Mouse (Mus musculus): ENCODE results near the gene Slc24a3.

The Slc24a3 gene

DNA sequence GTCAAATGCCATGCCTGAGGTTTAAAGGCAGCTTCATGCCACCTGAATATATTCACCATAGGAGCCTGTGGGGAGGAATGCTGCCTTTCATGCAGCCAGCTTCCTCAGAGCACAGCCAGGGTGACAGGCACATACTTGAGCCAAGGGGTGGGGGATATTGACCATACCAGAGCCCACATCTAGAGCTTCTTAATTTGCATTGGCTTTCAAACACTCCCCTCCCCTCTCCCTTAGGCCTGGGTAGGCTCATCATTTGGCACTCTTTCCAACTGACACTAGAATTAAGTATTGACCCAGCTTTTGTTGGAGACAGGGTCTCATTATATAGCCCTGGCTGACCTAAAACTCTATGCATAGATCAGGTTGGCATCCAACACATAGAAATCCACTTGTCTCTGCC, 453.2 kb downstream of the Slc24a3 start:
- in situ Hi-C loops (cut with MseI, MboI), result no loop called here

DNA sequence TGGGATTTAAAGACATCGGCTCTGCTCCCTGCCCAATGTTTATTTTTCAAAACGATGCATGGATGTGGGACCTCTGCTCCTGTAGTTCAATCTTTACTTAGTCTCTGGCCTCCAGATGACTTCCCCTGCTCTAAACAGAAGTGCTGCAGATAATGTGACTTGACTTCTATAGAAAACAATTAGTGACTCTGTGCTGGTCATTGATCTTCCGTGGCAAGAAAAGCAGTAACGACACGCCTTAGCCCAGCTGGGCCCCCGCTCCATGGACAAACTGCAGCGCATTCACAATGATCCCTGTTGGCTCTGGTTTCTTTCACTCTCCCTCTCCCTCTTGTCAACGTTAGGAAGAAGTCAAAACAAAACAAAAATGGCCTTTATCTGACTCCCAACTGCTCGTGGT, 453.6 kb downstream of the Slc24a3 start:
- in situ Hi-C loops (cut with MseI, MboI), result no loop called here

DNA sequence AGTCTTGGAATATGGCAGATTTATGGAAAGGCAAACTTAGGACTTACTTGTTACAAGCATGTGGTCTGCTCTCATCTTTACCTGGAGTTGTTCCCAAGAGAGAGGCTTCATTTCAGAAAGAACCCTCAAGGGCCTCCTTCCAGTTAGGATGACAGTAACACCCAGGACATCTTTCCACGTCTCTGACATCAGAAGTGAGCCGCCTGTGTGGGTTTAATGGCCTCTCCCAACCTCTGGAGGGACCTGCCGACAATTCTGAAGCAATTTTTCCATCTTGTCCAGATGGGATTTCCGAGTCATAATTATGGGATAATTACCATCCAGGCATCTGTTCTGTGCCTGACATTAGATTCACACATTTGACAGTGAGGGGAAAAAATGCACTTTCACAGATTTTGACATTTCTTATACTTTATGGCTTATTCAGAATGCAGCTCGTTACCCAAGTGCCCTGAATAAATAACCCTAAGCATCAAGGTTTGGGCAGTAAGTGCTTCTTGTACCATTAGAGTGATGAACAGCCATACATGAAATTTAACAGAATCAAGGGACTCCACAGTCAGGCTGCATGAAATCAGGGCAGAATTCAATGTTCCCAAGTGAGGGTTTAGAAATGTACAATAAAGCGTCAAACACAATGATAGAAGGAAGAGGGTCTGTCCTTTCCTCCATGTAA, 463.7 kb downstream of the Slc24a3 start:
- in situ Hi-C loops (cut with MseI, MboI), result no loop called here

DNA sequence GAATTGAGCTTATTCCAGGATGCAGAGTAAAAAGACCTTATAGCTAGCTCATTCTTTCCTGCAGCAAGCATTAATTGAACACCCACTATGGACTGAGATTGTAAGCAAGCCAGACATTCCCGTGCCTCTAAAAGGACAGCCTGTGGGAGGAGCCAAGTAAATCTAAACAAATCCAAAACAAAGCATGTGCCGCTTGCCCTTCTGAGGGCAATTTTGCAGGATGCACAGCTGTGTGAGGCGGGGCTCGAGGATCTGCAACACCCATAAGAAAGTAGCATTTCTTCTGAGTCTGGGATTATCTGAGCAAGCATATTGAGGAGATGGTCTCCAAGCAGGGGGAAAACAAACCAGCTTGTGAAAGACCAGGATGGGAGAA, 464.2 kb downstream of the Slc24a3 start:
- in situ Hi-C loops (cut with MseI, MboI), result no loop called here

DNA sequence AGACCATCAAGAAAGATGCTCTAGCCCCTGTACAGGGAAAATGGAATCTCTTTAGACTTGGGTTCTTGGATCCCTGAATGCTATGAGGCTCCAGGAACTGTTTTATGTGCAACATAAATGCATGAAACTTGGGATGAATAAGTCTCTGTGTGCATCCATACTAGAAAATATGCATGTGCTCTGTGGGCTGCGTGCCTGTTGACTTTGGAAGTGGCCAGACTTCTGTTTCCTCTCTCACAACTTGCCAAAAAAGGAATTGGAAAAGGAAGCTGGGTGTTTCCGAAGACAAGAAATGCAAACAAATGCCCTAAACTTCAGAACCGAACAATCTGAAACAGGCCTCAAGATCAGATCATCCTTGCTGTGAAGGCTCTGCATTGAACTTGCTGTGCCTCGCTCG, 466.3 kb downstream of the Slc24a3 start:
- in situ Hi-C loops (cut with MseI, MboI), result no loop called here

DNA sequence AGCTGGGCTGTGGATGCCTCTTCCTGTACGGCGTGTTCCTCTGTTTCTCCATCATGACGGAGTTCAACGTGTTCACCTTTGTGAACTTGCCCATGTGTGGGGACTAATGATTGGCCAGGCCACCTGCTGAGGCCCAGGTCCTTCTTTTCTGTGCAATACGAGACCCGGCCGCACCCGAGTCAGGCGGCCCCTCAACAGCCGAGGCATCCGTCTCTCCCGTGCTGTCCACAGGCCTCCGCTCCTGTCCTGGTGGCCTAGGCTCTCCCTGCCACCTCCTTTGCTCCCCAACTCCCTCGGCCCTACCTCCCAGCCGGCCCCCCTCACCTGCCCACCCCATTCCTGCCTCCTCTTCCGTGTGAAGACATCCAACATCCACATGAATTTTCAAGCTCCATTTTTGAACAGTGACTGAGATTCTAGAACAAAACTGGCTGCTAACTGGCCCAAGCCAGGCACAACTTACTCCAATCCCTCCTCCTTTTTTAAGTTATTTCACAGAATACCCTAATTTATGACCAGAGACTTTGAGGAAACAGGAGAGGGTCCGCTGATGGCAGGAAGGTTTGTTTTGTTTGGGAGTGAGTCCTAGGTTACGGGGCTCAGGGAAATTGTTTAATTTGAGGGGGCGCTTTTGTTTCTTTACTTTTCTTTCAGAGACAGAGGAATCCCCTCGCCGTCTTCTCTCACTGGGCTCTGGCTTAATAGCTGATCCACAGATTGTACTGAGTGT, 472.9 kb downstream of the Slc24a3 start:
- in situ Hi-C loops (cut with MseI, MboI), result no loop called here

DNA sequence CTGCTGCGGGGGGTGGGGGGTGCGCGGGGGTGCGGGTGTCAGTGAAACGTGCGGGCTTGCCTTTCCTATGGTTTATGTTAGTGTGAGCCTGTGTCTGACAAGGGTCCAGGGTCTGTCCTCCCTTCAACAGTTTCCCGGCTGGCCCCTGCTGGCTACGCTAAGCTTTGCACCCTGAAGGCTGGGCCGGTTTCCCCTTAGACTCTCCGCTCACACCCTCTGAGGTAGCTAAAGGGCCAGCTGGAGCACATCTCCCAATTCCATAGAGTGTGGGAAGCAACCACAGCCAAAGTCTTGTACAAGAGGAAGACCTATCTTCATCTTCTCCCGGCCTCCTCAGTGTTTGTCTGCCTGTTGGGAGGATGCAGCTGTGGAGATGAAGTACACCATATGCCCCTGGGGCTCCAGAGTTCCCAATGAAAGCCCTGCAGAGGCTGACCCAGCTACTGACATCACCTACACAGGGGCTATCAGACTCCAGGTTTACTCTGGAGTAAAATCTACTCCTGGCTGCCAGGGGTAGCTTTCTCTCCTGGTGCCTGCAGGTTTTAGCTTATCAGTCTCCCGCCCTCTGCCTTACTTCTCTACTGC, 487.9 kb downstream of the Slc24a3 start:
- in situ Hi-C loops (cut with MseI, MboI), result no loop called here

DNA sequence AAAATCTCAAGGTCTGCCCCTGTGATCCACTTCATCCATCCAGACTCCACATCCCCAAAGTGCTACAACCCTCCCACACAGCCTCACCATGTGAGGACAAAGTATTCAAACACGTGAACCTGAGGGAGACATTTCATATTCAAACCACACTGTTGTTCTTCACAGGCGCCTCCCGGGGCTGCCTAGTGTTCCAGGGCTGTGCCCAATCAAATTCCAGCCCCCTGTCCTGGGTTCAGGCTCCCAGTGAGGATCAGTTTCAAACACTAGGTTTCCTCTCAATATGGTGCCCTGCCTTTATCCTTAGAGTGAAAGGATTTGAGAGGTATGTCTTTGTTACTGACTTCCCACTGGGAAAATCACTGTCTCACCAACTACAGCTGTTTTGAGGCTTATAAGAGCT, 488.6 kb downstream of the Slc24a3 start:
- in situ Hi-C loops (cut with MseI, MboI), result no loop called here

DNA sequence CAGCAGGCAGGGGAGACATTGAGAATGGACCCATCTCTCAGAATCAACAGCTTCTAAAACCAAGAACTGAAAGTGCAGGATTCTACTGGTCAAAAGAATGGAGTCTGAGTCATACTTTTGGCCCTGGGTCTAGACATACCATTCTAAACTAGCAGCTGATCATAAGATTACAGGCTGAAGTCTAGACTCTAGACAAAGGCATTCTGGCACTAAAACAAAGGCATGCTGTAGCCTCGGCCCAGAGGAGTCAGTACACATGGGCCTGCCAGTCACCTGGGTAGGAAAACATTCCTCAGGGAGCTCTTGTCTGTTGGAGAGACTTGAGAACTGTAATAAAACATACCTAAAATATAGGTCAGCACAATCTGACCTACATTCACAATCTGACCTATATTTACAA, 489.2 kb downstream of the Slc24a3 start:
- in situ Hi-C loops (cut with MseI, MboI), result no loop called here

DNA sequence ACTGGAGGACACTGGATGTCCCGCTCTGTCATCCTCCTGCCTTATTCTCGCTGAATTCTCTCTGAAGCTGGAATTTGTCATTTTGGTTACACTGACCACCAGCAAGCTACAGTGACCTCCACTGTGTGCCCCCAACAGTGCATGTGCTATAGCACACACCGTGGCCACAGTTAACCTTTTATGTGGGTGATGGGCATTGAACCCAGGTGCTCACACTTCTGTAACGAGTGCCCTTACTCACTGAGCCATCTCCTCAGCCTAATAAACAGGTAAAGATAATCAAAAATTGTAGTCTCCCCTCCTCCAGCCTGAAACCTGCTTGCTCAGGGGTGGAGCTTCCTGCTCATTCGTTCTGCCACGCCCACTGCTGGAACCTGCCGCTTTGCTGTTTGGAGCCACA, 493.7 kb downstream of the Slc24a3 start:
- in situ Hi-C loops (cut with MseI, MboI), result no loop called here

DNA sequence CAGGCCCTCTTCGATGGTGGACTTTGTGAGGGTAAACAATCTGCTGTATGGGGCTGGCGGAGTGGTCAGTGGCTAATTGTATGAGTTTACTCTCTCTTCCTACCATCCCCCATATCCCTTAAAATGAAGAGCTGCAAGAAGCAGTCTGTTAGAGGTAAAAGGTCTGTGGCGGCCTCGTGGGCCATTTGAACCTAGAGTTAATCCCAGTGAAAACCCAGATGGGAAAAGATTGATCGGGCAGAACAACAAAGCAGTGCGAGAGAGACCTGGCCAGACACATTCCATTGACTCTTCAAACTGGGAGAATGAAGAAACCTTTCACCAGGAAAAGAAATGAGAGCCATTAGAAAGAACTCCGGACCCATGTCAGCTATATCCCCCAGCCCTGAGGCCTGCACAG, 496.3 kb downstream of the Slc24a3 start:
- in situ Hi-C loops (cut with MseI, MboI), result no loop called here

DNA sequence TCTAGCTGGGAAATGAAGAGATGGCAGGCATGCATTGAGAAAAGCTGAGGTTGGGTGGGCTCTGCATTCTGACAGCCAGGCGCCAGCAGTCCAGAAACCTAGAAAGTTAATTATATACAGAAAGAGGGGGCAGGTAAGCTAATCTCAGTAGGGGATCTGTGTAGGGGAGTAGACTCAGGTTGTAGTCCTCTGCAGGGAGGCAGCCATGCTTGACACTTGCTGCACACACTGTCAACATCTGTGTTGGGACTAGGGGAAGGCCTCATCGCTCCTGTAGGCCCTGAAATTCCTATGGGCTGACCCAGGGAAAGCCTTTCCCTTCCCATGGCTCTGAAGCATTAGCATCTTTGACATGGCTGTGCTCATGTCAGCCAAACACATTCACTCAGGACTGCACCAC, 496.8 kb downstream of the Slc24a3 start:
- in situ Hi-C loops (cut with MseI, MboI), result no loop called here

DNA sequence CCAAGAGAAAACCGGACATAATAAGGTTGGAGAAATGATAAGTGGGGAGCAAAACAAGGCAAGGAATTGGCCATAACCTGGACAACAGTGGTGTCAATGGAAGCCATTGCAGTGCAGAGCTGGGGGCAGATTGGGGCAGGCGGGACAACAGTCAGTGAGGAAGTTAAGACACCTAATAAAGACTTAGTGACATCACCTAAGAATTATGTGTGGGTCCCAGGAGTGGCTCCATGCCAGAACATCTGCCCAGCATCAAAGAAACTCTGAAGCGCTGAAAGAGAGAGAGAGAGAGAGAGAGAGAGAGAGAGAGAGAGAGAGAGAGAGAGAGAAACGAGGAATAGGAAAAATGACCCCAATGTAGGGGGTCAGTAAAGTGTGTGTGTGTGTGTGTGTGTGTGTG, 500.6 kb downstream of the Slc24a3 start:
- in situ Hi-C loops (cut with MseI, MboI), result no loop called here

DNA sequence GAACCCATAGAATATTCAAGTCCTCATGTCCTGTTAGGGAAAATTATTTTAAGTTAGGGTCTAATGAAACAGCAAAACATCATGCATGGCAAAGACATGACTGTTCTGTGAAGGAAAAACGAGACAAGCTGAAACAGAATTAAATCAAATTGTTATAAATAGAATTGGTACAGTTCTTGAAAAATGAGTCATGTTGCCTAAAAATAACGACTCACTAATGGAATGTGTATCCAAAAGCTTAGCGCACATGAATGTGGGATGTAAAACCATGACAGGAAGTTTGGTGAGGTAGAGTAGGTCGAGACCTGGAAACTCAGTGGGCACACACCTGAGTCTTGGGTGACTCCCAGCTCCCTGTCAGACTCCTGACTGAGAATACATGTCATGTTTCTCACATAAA, 502.6 kb downstream of the Slc24a3 start:
- in situ Hi-C loops (cut with MseI, MboI), result no loop called here

DNA sequence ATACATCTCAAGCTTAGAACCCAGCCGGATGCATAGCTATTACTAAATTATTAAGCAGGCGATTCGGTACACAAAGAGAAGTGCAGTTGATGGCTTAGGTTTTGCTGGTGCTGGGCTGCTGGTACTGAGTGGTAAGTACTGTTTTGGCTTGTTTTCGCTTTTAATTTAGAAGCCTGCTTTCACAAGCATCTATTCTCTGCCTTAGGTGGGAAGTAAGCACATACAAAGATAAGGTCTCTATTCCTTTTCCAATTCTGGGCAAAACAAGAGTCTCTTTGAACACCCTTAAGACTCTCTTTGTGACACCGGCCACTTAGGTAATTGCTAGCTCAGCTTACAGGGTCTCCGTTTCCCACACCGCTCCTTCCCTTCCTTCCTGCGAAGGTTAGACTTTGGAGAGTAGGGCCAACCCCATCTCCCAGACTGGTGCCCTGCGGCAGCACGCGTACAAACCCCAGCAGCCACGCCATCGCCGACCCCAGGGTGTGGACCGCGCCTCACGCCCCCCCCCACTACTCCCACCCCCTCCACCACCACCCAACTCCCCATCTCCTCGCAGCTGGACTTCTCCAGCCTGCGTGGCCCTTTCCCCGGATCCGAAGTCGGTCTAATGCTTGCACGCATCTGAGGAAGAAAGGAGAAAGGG, 507.1 kb downstream of the Slc24a3 start:
- in situ Hi-C loops (cut with MseI, MboI), result no loop called here

DNA sequence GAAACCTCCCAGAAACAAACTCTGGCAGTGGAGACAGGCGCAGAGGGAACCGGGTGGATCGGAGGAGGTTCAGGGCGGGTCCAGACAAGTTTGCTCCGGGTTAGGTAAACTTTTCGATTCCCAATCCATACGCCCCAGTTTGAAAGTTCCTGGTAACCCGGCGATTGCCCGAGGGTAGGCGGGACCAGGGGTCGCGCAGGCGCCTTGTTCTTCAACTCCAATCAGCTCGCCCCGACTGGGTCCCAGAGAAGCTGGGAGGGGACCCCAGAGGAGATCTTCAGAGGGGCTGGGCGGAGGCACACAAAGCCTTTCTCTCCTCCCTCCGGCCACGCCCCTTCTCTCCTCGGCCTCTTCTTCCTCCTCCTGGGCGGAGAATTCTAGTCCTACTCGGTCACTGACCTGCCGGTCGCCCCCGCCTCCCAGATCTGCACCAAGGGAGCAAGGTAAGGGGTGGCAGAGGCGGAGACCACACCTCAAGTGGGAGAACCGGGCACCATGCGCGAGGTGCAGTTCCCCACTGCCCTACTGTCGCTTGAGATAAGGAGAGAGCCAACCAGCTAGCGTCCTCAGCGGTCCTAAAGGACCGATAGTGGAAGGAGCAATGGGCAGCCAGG, 507.7 kb downstream of the Slc24a3 start, which contains the start of gene Rin2:
TSS of gene Rin2 (plus strand) at position 74 of the 614 bp plus-strand sequence.
- in situ Hi-C loops (cut with MseI, MboI), result no loop called here

DNA sequence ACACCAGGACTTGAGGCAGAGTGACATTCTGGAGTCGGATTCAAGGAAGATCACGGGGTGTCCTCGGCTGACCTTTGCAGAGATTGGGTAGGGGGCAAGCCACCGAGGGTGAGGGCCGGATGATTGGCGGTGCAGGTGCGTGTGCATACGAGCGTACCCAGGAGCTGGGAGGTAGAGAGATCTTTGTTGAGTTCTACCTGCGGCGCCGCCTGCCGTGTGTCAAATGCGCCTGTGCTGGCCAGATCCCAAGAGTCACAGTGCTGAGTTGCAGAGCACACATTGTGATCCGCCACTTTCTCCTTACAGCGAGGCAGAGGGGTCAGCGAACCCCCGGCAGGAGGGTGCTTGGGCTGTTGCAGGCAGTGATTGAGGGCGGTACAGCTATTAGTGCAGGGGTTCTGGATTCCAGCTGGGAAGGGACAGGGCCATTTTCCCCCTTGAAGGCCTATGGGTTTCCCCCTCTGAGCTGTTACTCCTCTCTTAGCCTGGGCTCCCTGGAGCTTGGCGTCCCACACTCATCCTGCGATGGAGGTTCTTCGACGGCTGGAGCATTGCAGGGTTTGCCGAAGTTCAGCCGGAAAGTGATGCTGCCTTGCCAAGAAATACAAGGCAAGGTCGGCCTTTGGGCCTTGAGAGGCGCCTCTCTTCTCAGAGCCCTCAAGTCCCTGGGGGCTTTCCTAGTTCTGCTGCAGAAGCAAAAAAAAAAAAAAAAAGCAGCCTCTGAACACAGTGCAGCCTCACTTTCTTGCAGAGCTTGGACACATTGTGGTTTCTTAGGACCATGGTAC, 508.4 kb downstream of the Slc24a3 start:
- in situ Hi-C loops (cut with MseI, MboI), result no loop called here

DNA sequence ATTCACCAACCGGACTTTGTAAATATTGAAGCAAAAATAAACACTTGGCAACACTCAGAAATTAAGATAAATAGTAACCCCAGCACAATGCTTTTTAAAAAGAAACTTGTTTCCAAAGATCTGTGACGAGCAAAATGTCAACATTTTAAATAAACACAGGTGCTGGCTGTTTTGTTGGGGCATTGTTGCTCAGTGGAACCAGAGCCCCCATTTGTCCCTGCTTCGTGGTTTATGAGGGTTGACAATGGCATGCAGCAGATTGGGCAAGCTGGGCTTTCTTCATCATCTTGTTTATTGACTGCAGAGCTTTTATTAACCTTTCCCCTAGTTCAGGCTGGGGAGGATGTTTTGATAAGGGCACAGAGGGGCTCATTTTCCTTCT, 509.0 kb downstream of the Slc24a3 start:
- in situ Hi-C loops (cut with MseI, MboI), result no loop called here

DNA sequence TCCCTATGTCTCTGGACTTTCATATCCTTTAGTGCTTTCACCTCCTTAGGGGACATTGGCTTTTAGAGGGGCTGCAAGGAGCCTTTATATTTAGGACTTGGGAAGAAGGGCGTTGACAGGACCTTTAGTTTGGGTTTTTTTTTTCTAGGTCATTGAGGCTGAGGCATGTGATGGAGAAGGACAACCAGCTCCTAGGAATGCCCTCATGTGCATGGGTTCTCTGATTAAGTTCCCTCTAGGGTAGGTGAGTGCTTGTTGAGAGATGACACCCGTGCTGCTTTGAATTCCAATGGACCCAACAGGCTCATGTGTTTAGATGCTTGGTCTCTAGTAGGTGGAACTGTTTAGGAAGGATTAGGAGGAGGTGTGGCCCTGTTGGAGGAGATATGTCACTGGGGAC, 509.4 kb downstream of the Slc24a3 start:
- in situ Hi-C loops (cut with MseI, MboI), result no loop called here

DNA sequence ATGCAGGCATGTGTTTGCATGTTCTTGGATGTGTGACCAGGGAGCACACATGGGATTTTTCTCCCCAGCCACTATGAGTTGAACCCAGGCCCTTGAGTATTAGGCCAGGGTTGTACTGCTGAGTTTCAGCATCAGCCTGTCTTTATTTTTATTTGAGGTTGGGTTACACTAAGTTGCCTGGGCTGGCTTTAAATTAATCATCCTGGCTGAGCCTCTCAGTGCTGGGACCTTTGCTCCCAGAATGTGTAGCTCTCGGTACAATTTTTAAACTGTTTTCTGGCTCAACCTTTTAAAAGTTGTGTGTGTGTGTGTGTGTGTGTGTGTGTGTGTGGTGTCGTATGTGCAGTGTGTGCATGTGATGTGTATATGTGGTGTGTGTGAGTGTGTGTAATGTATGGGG, 512.6 kb downstream of the Slc24a3 start:
- in situ Hi-C loops (cut with MseI, MboI), result no loop called here

DNA sequence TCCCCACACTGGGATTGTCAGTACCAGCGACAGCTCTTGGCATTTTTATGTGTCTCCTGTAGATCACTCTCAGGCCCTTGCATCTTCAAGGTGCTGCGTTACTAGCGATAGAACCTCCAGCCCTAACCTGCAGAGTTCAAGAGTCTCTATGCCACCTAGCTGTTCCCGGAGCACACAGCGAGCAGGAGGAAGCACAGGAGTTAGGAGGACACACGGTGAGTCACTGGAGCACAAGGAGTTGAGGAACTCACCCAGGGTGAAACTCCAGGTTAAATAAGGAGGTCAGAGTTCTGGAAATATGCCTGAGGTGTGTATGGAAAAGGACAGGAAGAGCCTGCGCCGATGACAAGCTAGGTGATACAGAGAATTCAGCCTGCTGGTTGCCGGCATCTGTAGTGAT, 513.2 kb downstream of the Slc24a3 start:
- in situ Hi-C loops (cut with MseI, MboI), result no loop called here

DNA sequence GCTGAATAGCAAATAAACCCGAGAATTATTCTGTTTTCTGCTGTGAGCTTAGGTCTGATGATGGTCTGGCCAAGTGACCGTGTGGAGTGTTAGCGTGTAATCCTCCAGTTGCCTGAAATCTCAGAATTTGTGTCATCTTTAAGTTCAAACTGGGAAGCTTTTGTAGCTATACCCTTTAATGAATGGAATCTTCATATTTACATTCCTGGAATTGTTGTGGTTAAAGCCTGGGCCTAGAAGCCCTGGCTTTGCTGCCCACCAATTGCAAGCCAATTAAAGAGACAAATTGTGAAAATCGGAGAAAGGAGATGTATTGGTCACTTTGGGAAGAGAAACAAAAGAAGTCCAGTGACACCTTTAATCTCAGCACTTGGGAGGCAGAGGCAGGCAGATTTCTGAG, 514.1 kb downstream of the Slc24a3 start:
- in situ Hi-C loops (cut with MseI, MboI), result no loop called here
